Mouse (Mus musculus) thymus, adult 2 months (tissue): ENCODE results near the gene Srsf10. TPM values are rescaled to one million over a fixed set of nuclear protein-coding genes. Genes with fewer than 3 reads are reported as not detected.

Experiments
- DNase-seq: peaks from one replicate; pipeline ENCODE4 v3.0.0; 2021
- H3K27ac ChIP-seq: fragments of 200-500 bp; 2 replicates; pipeline ENCODE4 v1.5.1; 2012; ENCODE audit warnings: low read length, control low read depth; ENCODE audit not compliant: control insufficient read depth, insufficient read depth
- H3K27me3 ChIP-seq: fragments of 200-500 bp; 2 replicates; pipeline ENCODE4 v1.6.1; 2012; ENCODE audit warnings: mild to moderate bottlenecking, low read length, moderate library complexity, mixed read lengths; ENCODE audit not compliant: control insufficient read depth, insufficient read depth
- H3K36me3 ChIP-seq: fragments of 200-500 bp; 2 replicates; pipeline ENCODE4 v1.6.1; 2012; ENCODE audit warnings: mild to moderate bottlenecking, low read length, moderate library complexity; ENCODE audit not compliant: control insufficient read depth, insufficient read depth
- H3K4me1 ChIP-seq: fragments of 200-500 bp; replicated peaks from 2 replicates; pipeline ENCODE4 v1.6.1; 2012; ENCODE audit warnings: low read length; ENCODE audit not compliant: control insufficient read depth, insufficient read depth
- H3K4me3 ChIP-seq: fragments of 200-500 bp; 2 replicates; pipeline ENCODE4 v1.5.1; 2012; ENCODE audit warnings: mild to moderate bottlenecking, low read length, control low read depth, moderate library complexity; ENCODE audit not compliant: control insufficient read depth, insufficient read depth
- CTCF ChIP-seq: fragments of 200-500 bp; IDR thresholded peaks from 2 replicates; pipeline ENCODE4 v1.5.1; 2012; ENCODE audit warnings: mild to moderate bottlenecking, control low read depth, low read length, moderate library complexity, borderline replicate concordance; ENCODE audit not compliant: control insufficient read depth, poor library complexity, insufficient read depth; ENCODE audit errors: extremely low read depth
- POLR2A ChIP-seq: fragments of 200-500 bp; IDR thresholded peaks from 2 replicates; pipeline ENCODE4 v1.6.1; 2012; ENCODE audit warnings: mild to moderate bottlenecking, low read length, control low read depth, moderate library complexity; ENCODE audit not compliant: control insufficient read depth, poor library complexity, insufficient read depth; ENCODE audit errors: extremely low read depth
- WGBS: fragments of 180-500 bp; shearing (Covaris S2); methylation state at CpG from one replicate; pipeline ENCODE4 v1.1.7; 2018; 5-methylcytosine and 5-hydroxymethylcytosine counted together
- polyA plus RNA-seq: library from polyadenylated mRNA; depleted of rRNA; stranded (reverse); fragments of >200 nt; gene quantifications from 2 replicates; pipeline ENCODE4 v1.2.3, GENCODE M21; 2012

Srsf10 gene
- polyA plus RNA-seq, 1 experiment, result 194 TPM

GRCm38 (mm10) chr4:135900008-135900407 is 44.5 kb downstream of the Srsf10 start:
- Histone ChIP-seq H3K27ac (no peak overlapping the region), H3K4me3 (no peak overlapping the region), H3K4me1 (peaks cover 31% of the 10 kb centered on the region), H3K27me3 (no peaks in the 10 kb centered on the region), H3K36me3 (no peaks in the 10 kb centered on the region)
- WGBS, result 33% methylated on average over 5 of the region's 5 CpGs
- DNase-seq, result no peak
- no peak for TF ChIP-seq CTCF
- no peak for TF ChIP-seq POLR2A

- 82% methylated on average over 4 of the region's 4 CpGs for WGBS
- Histone ChIP-seq H3K4me3 (no peak overlapping the region), H3K27ac (peak overlapping the region; percentile 35; the same call in 1 of the 2 replicates), H3K4me1 (peaks cover 12% of the 10 kb centered on the region), H3K36me3 (no peaks in the 10 kb centered on the region), H3K27me3 (no peaks in the 10 kb centered on the region)
- DNase-seq, result no peak
- no peak for TF ChIP-seq POLR2A
Measured at GRCm38 (mm10) chr4:135902606-135903242, 47.2 kb downstream of the Srsf10 start.

- Histone ChIP-seq H3K4me3 (no peak overlapping the region), H3K36me3 (no peaks in the 10 kb centered on the region), H3K27me3 (no peaks in the 10 kb centered on the region), H3K27ac (no peak overlapping the region), H3K4me1 (peaks cover 5% of the 10 kb centered on the region; the same call in 1 of the 2 replicates)
- WGBS, result 17% methylated on average over 1 of the region's 1 CpGs
- DNase-seq, result no peak
- TF ChIP-seq POLR2A (no peak), CTCF (no peak)
Measured at GRCm38 (mm10) chr4:135904810-135905209, 49.3 kb downstream of the Srsf10 start.

GRCm38 (mm10) chr4:135906633-135907032 is 51.1 kb downstream of the Srsf10 start:
- no peak overlapping the region for H3K27ac ChIP-seq
- 15% methylated on average over 3 of the region's 3 CpGs for WGBS
- H3K4me1 ChIP-seq, result peaks cover 8% of the 10 kb centered on the region
- no peak for DNase-seq
- TF ChIP-seq POLR2A (no peak), CTCF (no peak)
- H3K36me3 ChIP-seq, result no peaks in the 10 kb centered on the region
- no peak overlapping the region for H3K4me3 ChIP-seq
- no peaks in the 10 kb centered on the region for H3K27me3 ChIP-seq

DNA sequence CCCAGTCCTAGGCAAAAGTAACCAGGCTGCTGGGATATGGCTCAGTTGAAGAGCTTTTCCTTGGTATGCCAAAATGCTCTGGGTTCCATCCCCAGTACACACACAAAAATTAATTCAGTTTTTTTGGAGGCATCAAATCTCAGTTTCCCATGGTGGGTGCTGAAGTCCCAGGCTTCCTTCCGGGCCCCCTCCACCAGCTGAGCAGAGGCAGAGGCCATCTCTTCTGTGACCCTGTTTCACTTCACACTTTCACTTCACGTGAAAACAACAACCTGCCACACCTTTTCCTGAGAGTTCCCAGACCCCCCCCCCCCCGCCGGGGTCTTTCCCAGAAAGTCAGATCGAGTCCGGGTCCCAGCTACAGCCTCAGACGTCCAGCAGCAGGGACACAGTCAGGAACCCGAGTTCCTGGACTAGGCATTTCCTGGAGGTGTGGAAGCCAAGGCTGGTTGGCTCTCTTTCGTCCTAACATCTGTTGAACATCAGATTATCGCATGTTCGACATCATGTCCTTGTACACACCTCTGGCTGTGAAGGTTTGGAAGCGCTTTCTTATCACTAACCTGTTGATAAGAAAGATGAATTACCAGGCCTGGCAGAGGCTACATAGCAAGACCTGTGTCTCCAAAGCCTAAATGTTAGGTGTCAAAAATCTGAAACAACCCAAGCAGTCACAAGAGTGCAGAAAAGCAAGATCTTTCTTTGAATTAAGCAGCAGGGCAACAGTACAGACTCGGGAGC is 53.9 kb downstream of the Srsf10 start:
- Histone ChIP-seq H3K27ac (no peak overlapping the region), H3K36me3 (no peaks in the 10 kb centered on the region)

GRCm38 (mm10) chr4:135911531-135911930 is 56.0 kb downstream of the Srsf10 start:
- whole genome bisulfite sequencing, result 73% methylated on average over 7 of the region's 7 CpGs
- Histone ChIP-seq H3K4me1 (peaks cover 5% of the 10 kb centered on the region), H3K27me3 (no peaks in the 10 kb centered on the region), H3K4me3 (no peak overlapping the region), H3K27ac (no peak overlapping the region), H3K36me3 (no peaks in the 10 kb centered on the region)
- no peak for DNase-seq
- TF ChIP-seq POLR2A (no peak), CTCF (no peak)

More for the DNA sequence above, 53.9 kb downstream of the Srsf10 start:
- Histone ChIP-seq H3K4me1 (peaks cover 5% of the 10 kb centered on the region), H3K4me3 (no peak overlapping the region), H3K27me3 (no peaks in the 10 kb centered on the region)
- DNase-seq, result no peak
- TF ChIP-seq POLR2A (no peak), CTCF (no peak)
- 87% methylated on average over 13 of the region's 13 CpGs for WGBS
